Mouse (Mus musculus): ENCODE data around the gene Wipf1. TPM values are rescaled to one million over a fixed set of nuclear protein-coding genes. Genes with fewer than 3 reads are reported as not detected.
"Not testable (repeated sequence)": the region's sequence is repeated elsewhere in the genome, so short reads cannot be mapped to it uniquely, and the experiment has no call there.

The Wipf1 gene
- polyA plus RNA-seq, 1 experiment from 2014 or later: 5.7 TPM

GRCm38 (mm10) chr2:73561665-73562063, 32.1 kb upstream of the Wipf1 start:
- Histone ChIP-seq H3K4me3 (peak overlapping the region; percentile 43), H3K9ac (no peak overlapping the region; the same call in 1 of the 2 replicates), H3K27me3 (replicated peaks) (peaks cover 15% of the 10 kb centered on the region), H3K4me2 (peak overlapping the region; percentile 74), H3K36me3 (no peaks in the 10 kb centered on the region), H3K27ac (no peak overlapping the region), H3K9me3 (replicated peaks) (no peaks in the 10 kb centered on the region), H3K4me1 (peaks cover 12% of the 10 kb centered on the region)
- peak; percentile 60 for ATAC-seq
- WGBS (ENCODE audit: insufficient replicate concordance): 5% methylated on average over 8 of the region's 8 CpGs

- Histone ChIP-seq H3K36me3 (no peaks in the 10 kb centered on the region), H3K27ac (no peak overlapping the region), H3K27me3 (replicated peaks) (peaks cover 15% of the 10 kb centered on the region), H3K9ac (no peak overlapping the region; the same call in 1 of the 2 replicates), H3K4me3 (peak overlapping the region; percentile 43), H3K4me1 (peaks cover 12% of the 10 kb centered on the region), H3K9me3 (replicated peaks) (no peaks in the 10 kb centered on the region), H3K4me2 (peak overlapping the region; percentile 74)
- peak; percentile 40 for ATAC-seq
- 14% methylated on average over 19 of the region's 23 CpGs for WGBS (ENCODE audit: insufficient replicate concordance)
These were observed 31.5 kb upstream of the Wipf1 start for GRCm38 (mm10) chr2:73560899-73561664.

DNA sequence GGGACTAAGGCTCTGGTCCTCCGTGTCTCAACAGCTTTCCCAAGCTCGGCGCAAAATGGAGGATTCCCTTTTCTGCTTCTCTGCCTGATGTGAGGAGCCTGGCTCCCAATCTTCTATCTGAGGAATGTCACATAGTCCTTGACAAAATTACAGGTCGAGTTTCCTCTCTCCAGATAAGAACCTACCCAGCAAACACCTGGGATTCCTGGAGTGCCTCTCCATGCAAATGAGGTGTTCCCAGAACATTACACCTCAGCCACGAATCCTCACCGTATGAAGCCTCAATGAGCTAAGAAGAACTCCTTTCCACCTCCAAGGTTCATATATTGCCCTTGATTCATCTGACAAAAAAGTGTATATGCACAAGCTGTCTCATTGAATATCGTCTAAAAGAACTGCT, 30.9 kb upstream of the Wipf1 start:
- Histone ChIP-seq H3K4me2 (peak overlapping the region; percentile 74), H3K36me3 (no peaks in the 10 kb centered on the region), H3K27ac (no peak overlapping the region), H3K4me3 (peak overlapping the region; percentile 43; the same call in 1 of the 2 replicates), H3K4me1 (peaks cover 12% of the 10 kb centered on the region), H3K27me3 (replicated peaks) (peaks cover 15% of the 10 kb centered on the region), H3K9ac (no peak overlapping the region), H3K9me3 (replicated peaks) (no peaks in the 10 kb centered on the region)
- ATAC-seq: no peak
- 52% methylated on average over 7 of the region's 7 CpGs for WGBS (ENCODE audit: insufficient replicate concordance)

GRCm38 (mm10) chr2:73557956-73558355, 28.4 kb upstream of the Wipf1 start:
- 71% methylated on average over 8 of the region's 8 CpGs for WGBS (ENCODE audit: insufficient replicate concordance)
- H3K4me3 ChIP-seq: no peak overlapping the region
- peaks cover 12% of the 10 kb centered on the region for H3K4me1 ChIP-seq
- H3K9ac ChIP-seq: no peak overlapping the region
- no peaks in the 10 kb centered on the region for H3K9me3 ChIP-seq (replicated peaks)
- no peaks in the 10 kb centered on the region for H3K36me3 ChIP-seq
- no peak overlapping the region for H3K4me2 ChIP-seq
- ATAC-seq: no peak
- no peak overlapping the region for H3K27ac ChIP-seq
- H3K27me3 ChIP-seq (replicated peaks): peaks cover 15% of the 10 kb centered on the region

DNA sequence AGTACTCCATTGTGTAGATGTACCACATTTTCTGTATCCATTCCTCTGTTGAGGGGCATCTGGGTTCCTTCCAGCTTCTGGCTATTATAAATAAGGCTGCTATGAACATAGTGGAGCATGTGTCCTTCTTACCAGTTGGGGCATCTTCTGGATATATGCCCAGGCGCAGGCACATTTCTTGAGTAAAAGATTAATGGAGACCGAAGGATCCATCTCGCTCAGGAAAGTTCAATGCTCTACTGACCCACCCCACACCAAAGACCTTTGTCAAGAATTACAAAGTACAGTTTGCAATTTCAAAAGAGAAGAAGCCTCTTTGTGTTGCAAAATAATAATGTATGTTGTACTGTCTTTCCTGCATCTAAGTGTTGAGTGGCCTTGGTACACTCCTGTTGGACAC, 27.5 kb upstream of the Wipf1 start:
- H3K27ac ChIP-seq; H3K9me3 ChIP-seq (replicated peaks); H3K4me2 ChIP-seq; H3K4me3 ChIP-seq; H3K9ac ChIP-seq; ATAC-seq; H3K36me3 ChIP-seq: not testable (repeated sequence)
- peaks cover 15% of the 10 kb centered on the region for H3K27me3 ChIP-seq (replicated peaks)
- peaks cover 12% of the 10 kb centered on the region for H3K4me1 ChIP-seq
- 90% methylated on average over 3 of the region's 3 CpGs for WGBS (ENCODE audit: insufficient replicate concordance)

GRCm38 (mm10) chr2:73554389-73554788, 24.9 kb upstream of the Wipf1 start:
- Histone ChIP-seq H3K27me3 (replicated peaks) (no peaks in the 10 kb centered on the region), H3K4me2 (no peak overlapping the region), H3K4me1 (no peaks in the 10 kb centered on the region), H3K36me3 (no peaks in the 10 kb centered on the region), H3K4me3 (no peak overlapping the region), H3K9me3 (replicated peaks) (no peaks in the 10 kb centered on the region), H3K27ac (no peak overlapping the region), H3K9ac (no peak overlapping the region)
- ATAC-seq: no peak
- 56% methylated on average over 3 of the region's 3 CpGs for WGBS (ENCODE audit: insufficient replicate concordance)

- H3K27me3 ChIP-seq (replicated peaks): no peaks in the 10 kb centered on the region
- 68% methylated on average over 3 of the region's 3 CpGs for WGBS (ENCODE audit: insufficient replicate concordance)
- no peak overlapping the region for H3K4me3 ChIP-seq
- no peak overlapping the region for H3K9ac ChIP-seq
- no peaks in the 10 kb centered on the region for H3K4me1 ChIP-seq
- no peak overlapping the region for H3K4me2 ChIP-seq
- no peak overlapping the region for H3K27ac ChIP-seq
- no peak for ATAC-seq
- no peaks in the 10 kb centered on the region for H3K9me3 ChIP-seq (replicated peaks)
- H3K36me3 ChIP-seq: no peaks in the 10 kb centered on the region
These were observed 23.4 kb upstream of the Wipf1 start for GRCm38 (mm10) chr2:73552926-73553325.

DNA sequence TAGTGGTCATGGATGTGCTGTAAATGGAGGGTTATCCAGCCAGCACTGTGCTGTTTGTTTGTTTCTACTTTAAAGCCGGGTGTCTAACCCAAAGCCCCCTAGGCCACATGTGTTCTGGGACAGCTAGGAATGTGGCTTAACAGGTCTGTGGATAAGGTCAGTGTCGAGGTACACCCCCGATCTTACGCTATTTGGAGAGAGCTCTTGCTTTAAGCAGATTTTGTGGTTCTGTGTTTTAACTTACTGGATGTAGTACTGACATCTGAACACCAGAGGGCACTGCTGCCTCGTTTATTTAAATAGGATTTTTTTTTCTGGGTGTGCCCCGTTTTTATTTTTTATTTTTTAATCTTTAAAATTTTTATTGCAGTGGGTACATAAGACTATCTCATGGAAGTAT, 21.2 kb upstream of the Wipf1 start:
- Histone ChIP-seq H3K4me3 (no peak overlapping the region), H3K36me3 (no peaks in the 10 kb centered on the region), H3K9me3 (replicated peaks) (no peaks in the 10 kb centered on the region), H3K9ac (no peak overlapping the region), H3K27me3 (replicated peaks) (no peaks in the 10 kb centered on the region), H3K4me1 (no peaks in the 10 kb centered on the region), H3K27ac (no peak overlapping the region), H3K4me2 (no peak overlapping the region)
- 18% methylated on average over 6 of the region's 6 CpGs for WGBS (ENCODE audit: insufficient replicate concordance)
- no peak for ATAC-seq

DNA sequence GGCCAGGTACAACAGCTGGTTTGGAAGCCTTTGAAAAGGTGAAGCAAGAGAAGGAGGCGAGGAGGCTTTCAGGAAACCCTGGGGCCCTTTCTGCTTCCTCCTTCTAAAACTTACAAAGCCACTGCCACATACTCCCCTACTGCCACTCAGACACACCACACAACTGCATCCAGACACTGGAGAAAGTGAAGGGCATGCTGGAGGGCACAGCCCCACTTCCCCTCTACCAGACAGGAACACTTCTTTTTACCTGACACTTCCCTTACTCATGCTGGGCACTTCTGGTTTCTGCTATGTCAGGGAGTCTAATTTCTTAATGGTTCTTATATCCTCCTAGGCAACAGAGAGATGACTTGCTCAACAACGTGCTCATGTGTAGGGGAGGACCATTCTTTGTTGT, 19.0 kb upstream of the Wipf1 start:
- no peaks in the 10 kb centered on the region for H3K27me3 ChIP-seq (replicated peaks)
- no peaks in the 10 kb centered on the region for H3K9me3 ChIP-seq (replicated peaks)
- H3K4me1 ChIP-seq: no peaks in the 10 kb centered on the region
- H3K9ac ChIP-seq: no peak overlapping the region
- H3K36me3 ChIP-seq: no peaks in the 10 kb centered on the region
- no peak overlapping the region for H3K4me3 ChIP-seq
- no peak overlapping the region for H3K4me2 ChIP-seq
- WGBS (ENCODE audit: insufficient replicate concordance): 28% methylated on average over 2 of the region's 2 CpGs
- no peak for ATAC-seq
- no peak overlapping the region for H3K27ac ChIP-seq

DNA sequence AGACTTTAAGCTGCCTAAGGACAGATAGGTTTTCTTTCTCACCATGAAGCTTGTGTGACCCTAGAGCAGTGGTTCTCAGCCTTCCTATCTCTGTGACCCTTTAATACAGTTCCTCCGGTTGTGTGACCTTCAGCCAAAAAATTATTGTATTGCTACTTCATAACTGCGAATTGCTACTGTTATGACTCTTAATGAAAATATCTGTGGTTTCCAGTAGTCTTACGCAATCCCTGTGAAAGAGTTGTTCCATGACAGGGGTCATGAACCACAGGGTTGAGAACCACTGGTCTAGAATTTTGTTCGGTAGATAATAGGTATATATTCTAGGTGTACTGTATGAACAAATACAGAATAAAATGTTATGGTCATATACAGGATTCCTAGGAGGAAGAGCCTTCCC, 17.7 kb upstream of the Wipf1 start:
- WGBS (ENCODE audit: insufficient replicate concordance): 64% methylated on average over 4 of the region's 4 CpGs
- H3K9me3 ChIP-seq (replicated peaks): no peaks in the 10 kb centered on the region
- H3K4me2 ChIP-seq: no peak overlapping the region
- no peaks in the 10 kb centered on the region for H3K36me3 ChIP-seq
- H3K27ac ChIP-seq: no peak overlapping the region
- no peak overlapping the region for H3K9ac ChIP-seq
- peaks cover 4% of the 10 kb centered on the region; the same call in 1 of the 2 replicates for H3K27me3 ChIP-seq (replicated peaks)
- no peaks in the 10 kb centered on the region for H3K4me1 ChIP-seq
- no peak for ATAC-seq
- no peak overlapping the region for H3K4me3 ChIP-seq

DNA sequence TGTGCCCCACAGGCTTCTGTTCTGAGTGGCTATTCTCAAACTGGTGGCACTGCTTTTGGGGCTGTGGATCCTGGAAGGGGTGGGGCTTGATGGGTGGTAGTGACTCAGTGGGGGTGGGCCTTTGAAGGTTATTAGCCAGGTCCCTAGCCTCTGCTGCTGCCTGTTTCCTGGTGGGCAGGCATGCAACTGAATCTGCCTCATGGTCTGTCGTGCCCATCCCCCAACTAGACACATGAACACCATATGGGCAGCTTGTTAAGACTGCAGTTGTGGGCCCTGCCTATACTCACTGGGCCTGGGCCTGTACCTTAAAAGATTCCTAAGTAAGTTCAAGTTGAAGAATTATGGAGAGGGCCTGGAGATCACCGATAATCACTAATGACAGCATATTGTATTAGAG, 16.0 kb upstream of the Wipf1 start:
- no peak overlapping the region for H3K4me2 ChIP-seq
- ATAC-seq: no peak
- WGBS (ENCODE audit: insufficient replicate concordance): 57% methylated on average over 2 of the region's 2 CpGs
- no peak overlapping the region for H3K4me3 ChIP-seq
- peaks cover 7% of the 10 kb centered on the region for H3K4me1 ChIP-seq
- H3K9ac ChIP-seq: no peak overlapping the region
- no peaks in the 10 kb centered on the region for H3K9me3 ChIP-seq (replicated peaks)
- H3K27ac ChIP-seq: no peak overlapping the region
- H3K27me3 ChIP-seq (replicated peaks): peaks cover 4% of the 10 kb centered on the region; the same call in 1 of the 2 replicates
- no peaks in the 10 kb centered on the region for H3K36me3 ChIP-seq

- 14% methylated on average over 16 of the region's 16 CpGs for WGBS (ENCODE audit: insufficient replicate concordance)
- peak overlapping the region; percentile 25 for H3K4me3 ChIP-seq
- no peak overlapping the region for H3K27ac ChIP-seq
- H3K4me2 ChIP-seq: peak overlapping the region; percentile 65
- H3K9me3 ChIP-seq (replicated peaks): no peaks in the 10 kb centered on the region
- peaks cover 12% of the 10 kb centered on the region for H3K4me1 ChIP-seq
- no peak for ATAC-seq
- H3K36me3 ChIP-seq: no peaks in the 10 kb centered on the region
- peaks cover 26% of the 10 kb centered on the region for H3K27me3 ChIP-seq (replicated peaks)
- no peak overlapping the region; the same call in 1 of the 2 replicates for H3K9ac ChIP-seq
These were observed 11.1 kb upstream of the Wipf1 start for GRCm38 (mm10) chr2:73540450-73541162.
